Mouse (Mus musculus): ENCODE measurements around the gene Pdgfd.

The Pdgfd gene

DNA sequence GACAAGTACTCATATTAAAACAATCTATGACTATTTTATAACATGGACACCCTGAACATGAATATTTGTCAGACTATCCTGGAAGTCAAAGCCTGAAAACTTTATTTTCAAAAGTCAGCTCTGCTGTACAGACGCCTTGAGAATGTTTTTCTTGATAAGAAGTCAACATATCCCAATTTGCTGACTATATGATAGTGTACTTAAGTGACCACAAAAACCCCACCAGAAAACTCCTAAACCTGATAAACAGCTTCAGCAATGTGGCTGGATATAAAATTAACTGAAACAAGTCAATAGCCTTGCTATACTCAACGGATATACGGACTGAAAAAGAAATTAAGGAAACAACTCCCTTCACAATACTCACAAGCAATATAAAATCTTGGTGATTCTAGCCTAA is 137.5 kb downstream of the Pdgfd start:
- no peak for DNase-seq (ENCODE audit: low spot score in 2 of 2)

DNA sequence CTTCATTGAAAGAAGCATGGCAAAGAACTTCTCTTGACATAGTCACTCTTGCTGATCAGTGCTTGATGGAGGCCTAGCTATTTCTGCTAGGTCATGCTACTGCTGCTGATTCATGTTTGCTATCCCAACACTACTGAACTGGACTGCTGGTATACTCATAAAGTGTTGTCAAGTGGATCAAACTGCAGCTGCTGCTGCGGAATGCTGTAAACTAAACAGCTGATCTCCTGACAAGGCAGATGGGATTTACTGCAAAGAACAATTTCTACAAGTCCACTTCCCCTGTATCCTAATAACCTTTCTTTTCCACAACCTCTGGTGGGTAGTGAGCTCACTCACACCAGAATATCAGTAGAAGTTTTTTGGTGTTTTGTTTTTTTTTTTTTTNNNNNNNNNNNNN is 148.7 kb downstream of the Pdgfd start:
- no peak for DNase-seq (ENCODE audit: low spot score in 2 of 2)

GRCm38 (mm10) chr9:6325408-6325807 is 157.0 kb downstream of the Pdgfd start:
- DNase-seq (ENCODE audit: low spot score in 2 of 2): no peak

- no peak for DNase-seq (ENCODE audit: low spot score in 2 of 2)
Measured at GRCm38 (mm10) chr9:6333499-6333898, 165.1 kb downstream of the Pdgfd start.

- DNase-seq (ENCODE audit: low spot score in 2 of 2): no peak
Measured at GRCm38 (mm10) chr9:6336236-6336635, 167.9 kb downstream of the Pdgfd start.

GRCm38 (mm10) chr9:6337891-6338290 is 169.5 kb downstream of the Pdgfd start:
- no peak for DNase-seq (ENCODE audit: low spot score in 2 of 2)

- DNase-seq (ENCODE audit: low spot score in 2 of 2): no peak
Measured at GRCm38 (mm10) chr9:6338344-6338743, 170.0 kb downstream of the Pdgfd start.

GRCm38 (mm10) chr9:6339394-6339793 is 171.0 kb downstream of the Pdgfd start:
- no peak for DNase-seq (ENCODE audit: low spot score in 2 of 2)

GRCm38 (mm10) chr9:6340750-6341149 is 172.4 kb downstream of the Pdgfd start:
- no peak for DNase-seq (ENCODE audit: low spot score in 2 of 2)

GRCm38 (mm10) chr9:6342854-6343253 is 174.5 kb downstream of the Pdgfd start:
- no peak for DNase-seq (ENCODE audit: low spot score in 2 of 2)

- DNase-seq (ENCODE audit: low spot score in 2 of 2): no peak
Measured at GRCm38 (mm10) chr9:6344514-6344913, 176.1 kb downstream of the Pdgfd start.

- no peak for DNase-seq (ENCODE audit: low spot score in 2 of 2)
Measured at GRCm38 (mm10) chr9:6344924-6345323, 176.5 kb downstream of the Pdgfd start.

- no peak for DNase-seq (ENCODE audit: low spot score in 2 of 2)
Measured at GRCm38 (mm10) chr9:6345366-6345765, 177.0 kb downstream of the Pdgfd start.

GRCm38 (mm10) chr9:6353257-6353960 is 185.0 kb downstream of the Pdgfd start:
- no peak for DNase-seq (ENCODE audit: low spot score in 2 of 2)

DNA sequence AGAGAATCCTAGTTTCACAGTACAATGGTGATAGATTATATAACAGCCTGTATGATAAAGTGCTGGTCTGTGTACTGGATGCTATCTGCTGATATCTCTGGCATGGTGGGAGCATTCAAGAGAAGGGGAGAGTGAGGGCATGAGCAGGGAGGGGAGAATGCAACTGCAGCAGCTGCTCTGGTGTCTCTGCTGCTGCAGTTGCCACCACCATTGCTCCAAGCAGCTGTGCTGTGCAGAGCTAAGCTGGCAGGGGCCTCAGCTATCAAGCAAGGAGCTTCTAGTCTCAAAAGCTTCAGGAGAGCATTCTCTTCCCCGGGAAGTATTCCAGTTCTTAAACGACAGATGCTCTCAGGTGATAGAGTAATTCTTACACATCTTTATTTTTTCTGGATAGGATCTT is 192.4 kb downstream of the Pdgfd start:
- no peak for DNase-seq (ENCODE audit: low spot score in 2 of 2)

DNA sequence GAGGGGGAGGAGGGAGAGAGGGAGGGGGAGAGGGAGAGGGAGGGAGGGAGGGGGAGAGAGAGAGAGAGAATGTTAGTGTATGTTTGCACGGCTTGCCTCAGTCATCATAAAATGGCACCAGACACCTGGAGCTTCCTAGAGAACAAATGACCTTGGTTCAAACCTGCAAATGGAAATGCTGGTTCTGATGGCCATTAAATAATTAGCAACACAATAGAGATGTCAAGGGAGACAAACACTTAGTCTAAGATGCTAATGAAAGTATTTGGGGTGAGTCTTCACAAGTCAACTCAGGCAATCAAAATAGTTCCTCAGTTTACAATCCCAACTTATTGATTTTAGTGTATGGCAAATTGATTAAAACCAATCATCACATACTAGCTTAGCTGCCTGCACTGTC is 198.2 kb downstream of the Pdgfd start:
- DNase-seq (ENCODE audit: low spot score in 2 of 2): no peak

DNA sequence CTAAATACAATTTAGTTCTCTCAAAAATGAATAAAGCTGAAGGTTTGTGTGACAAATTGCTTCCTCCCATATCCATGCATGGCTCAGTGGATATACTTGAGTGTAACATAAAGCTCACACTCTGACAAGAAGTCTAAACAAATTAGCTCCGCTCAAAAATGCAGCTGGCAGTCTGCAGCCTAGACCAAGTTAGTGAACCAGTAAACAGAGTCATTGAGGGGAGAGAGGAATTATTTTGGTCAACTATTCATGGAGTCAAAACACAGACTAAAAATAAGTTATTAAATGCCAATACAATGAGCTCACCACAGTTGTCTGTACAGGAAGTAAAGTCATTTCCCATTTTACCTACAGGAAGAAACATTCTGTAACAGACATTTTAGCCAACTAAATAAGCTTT is 233.4 kb downstream of the Pdgfd start:
- DNase-seq (ENCODE audit: low spot score in 2 of 2): no peak

GRCm38 (mm10) chr9:6406535-6406934 is 238.2 kb downstream of the Pdgfd start:
- no peak for DNase-seq (ENCODE audit: low spot score in 2 of 2)

- no peak for DNase-seq (ENCODE audit: low spot score in 2 of 2)
Measured at GRCm38 (mm10) chr9:6407972-6408371, 239.6 kb downstream of the Pdgfd start.

DNA sequence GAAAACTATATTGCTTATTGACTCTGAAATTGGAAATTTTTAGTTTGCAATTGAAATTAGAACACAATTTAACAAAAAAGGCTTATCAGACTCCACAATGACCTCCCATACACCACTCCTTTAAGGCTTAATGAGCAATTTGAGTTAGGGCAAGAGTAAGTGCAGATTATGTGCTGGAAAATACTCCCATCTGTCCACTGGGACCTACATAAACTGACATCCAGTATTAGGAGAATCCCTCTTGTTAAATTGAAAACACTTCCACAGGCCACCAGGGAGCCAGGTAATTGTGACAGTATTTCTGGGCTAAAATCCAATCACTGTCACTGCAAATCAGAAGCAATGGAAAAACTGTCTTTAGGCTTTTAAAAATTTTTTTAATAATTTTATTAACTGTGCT is 256.2 kb downstream of the Pdgfd start:
- DNase-seq (ENCODE audit: low spot score in 2 of 2): no peak
